Mouse (Mus musculus): Measurements from ENCODE around the gene Nxph1.

DNA sequence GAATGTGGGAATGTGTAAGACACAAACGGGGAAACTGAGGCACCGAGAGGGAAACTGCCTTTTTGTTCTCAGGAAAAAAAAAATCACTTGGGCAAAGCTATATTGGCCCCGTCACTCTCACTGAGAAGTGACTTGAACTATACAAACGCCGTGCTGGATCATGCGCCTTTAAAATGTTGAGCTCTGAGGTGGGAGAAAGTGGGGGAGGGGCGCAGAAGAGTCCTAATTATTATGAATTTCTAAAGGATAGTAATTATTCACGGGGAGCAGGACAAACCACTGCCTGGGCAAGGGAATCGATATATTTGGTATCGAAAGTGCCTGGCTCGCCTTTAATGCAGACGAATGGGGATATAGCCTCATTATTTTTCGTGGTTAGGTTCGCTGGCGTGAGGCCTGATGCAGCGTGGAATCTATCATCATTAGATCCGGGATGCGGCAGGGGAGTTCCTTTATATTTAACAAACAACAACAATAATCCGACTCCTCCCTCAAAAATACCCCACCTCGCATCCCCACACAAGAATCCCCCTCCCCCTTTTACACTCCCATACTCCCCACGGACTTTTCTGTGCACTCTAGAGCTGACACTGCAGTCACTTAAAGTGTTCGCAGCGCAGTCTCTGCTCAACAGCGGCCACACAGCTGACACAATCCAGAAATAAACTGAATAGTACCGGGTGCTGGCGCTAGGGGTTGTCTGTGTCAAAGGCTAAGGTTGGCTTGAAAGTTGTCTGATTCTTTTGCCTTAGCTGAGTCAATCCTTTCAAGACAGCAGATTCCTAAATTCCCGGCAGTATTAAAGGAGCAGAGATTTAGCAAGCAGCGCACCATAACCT, 10.1 kb downstream of the Nxph1 start:
- TF ChIP-seq CTCF (IDR thresholded peaks at IDR 0.05; ENCODE audit: low read depth) (peak; percentile 52), EP300 (optimal IDR thresholded peaks at IDR 0.05) (no peak)
